Mouse (Mus musculus) liver, embryonic 12.5 days (tissue): ENCODE data around the gene Celf1. TPM values are rescaled to one million over a fixed set of nuclear protein-coding genes. Genes with fewer than 3 reads are reported as not detected.
"Not testable (repeated sequence)": the region's sequence is repeated elsewhere in the genome, so short reads cannot be mapped to it uniquely, and the experiment has no call there.

ENCODE experiments used
- ATAC-seq: fragments of 200-750 bp; cut with Nextera tagmentation; 2 replicates; pipeline ENCODE4 v1.8.0; 2017; ENCODE audit warnings: moderate number of reproducible peaks, mild to moderate bottlenecking, moderate library complexity
- H3K27ac ChIP-seq: fragments of 300-500 bp; sonication (generic); 2 replicates; pipeline ENCODE4 v1.5.1; 2016; ENCODE audit warnings: mild to moderate bottlenecking
- H3K27me3 ChIP-seq: fragments of 300-500 bp; sonication (generic); replicated peaks from 2 replicates; pipeline ENCODE4 v1.6.1; 2016; ENCODE audit warnings: mild to moderate bottlenecking, moderate library complexity
- H3K36me3 ChIP-seq: fragments of 300-500 bp; sonication (generic); 2 replicates; pipeline ENCODE4 v1.6.1; 2016; ENCODE audit warnings: mild to moderate bottlenecking, moderate library complexity
- H3K4me1 ChIP-seq: fragments of 300-500 bp; sonication (generic); 2 replicates; pipeline ENCODE4 v1.6.1; 2016
- H3K4me2 ChIP-seq: fragments of 300-500 bp; sonication (generic); 2 replicates; pipeline ENCODE4 v1.6.1; 2016; ENCODE audit warnings: mild to moderate bottlenecking, moderate library complexity
- H3K4me3 ChIP-seq: fragments of 300-500 bp; sonication (generic); 2 replicates; pipeline ENCODE4 v1.5.1; 2016; ENCODE audit warnings: mild to moderate bottlenecking, moderate library complexity
- H3K9ac ChIP-seq: fragments of 300-500 bp; sonication (generic); 2 replicates; pipeline ENCODE4 v1.6.1; 2016; ENCODE audit warnings: mild to moderate bottlenecking, moderate library complexity
- H3K9me3 ChIP-seq: fragments of 300-500 bp; sonication (generic); replicated peaks from 2 replicates; pipeline ENCODE4 v1.6.1; 2016; ENCODE audit warnings: mild to moderate bottlenecking, moderate library complexity
- WGBS: fragments of 180-500 bp; shearing (Covaris S2); methylation state at CpG from one replicate; pipeline ENCODE4 v1.1.7; 2016; ENCODE audit not compliant: insufficient replicate concordance; 5-methylcytosine and 5-hydroxymethylcytosine counted together
- polyA plus RNA-seq: library from polyadenylated mRNA; unstranded; fragments of >200 nt; fragmentation: Nextera tagmentation; extraction: Ambion mirVana; gene quantifications from 2 replicates; pipeline ENCODE4 v1.2.1, GENCODE M21; 2016

Celf1 gene
- polyA plus RNA-seq, 1 experiment from 2014 or later: 79.4 TPM

- H3K4me3 ChIP-seq: peak overlapping the region; percentile 65
- peak overlapping the region; percentile 76 for H3K9ac ChIP-seq
- H3K27me3 ChIP-seq: no peaks in the 10 kb centered on the region
- ATAC-seq: peak; percentile 84
- H3K9me3 ChIP-seq: no peaks in the 10 kb centered on the region
- H3K36me3 ChIP-seq: peaks cover 39% of the 10 kb centered on the region
- H3K4me2 ChIP-seq: peak overlapping the region; percentile 74
- 24% methylated on average over 1 of the region's 1 CpGs for WGBS
- peaks cover 77% of the 10 kb centered on the region for H3K4me1 ChIP-seq
- peak overlapping the region; percentile 95 for H3K27ac ChIP-seq
Observed at GRCm38 (mm10) chr2:91026491-91026890, 86.3 kb downstream of the Celf1 start.

GRCm38 (mm10) chr2:91027391-91028214, 87.4 kb downstream of the Celf1 start:
- 43% methylated on average over 9 of the region's 9 CpGs for WGBS
- Histone ChIP-seq H3K36me3 (peaks cover 29% of the 10 kb centered on the region), H3K27ac (peak overlapping the region; percentile 95), H3K4me1 (peaks cover 78% of the 10 kb centered on the region), H3K9me3 (no peaks in the 10 kb centered on the region), H3K27me3 (no peaks in the 10 kb centered on the region), H3K4me2 (peak overlapping the region; percentile 74), H3K9ac (peak overlapping the region; percentile 76), H3K4me3 (peak overlapping the region; percentile 65)
- peak; percentile 78 for ATAC-seq

GRCm38 (mm10) chr2:91031216-91031615, 91.0 kb downstream of the Celf1 start:
- peaks cover 45% of the 10 kb centered on the region for H3K4me1 ChIP-seq
- 0 out of 2 replicates have a peak, but pooled peaks cover 3% of the 10 kb centered on the region for H3K36me3 ChIP-seq
- no peak overlapping the region for H3K4me3 ChIP-seq
- H3K27ac ChIP-seq: no peak overlapping the region
- H3K27me3 ChIP-seq: no peaks in the 10 kb centered on the region
- no peak overlapping the region for H3K9ac ChIP-seq
- ATAC-seq: no peak
- WGBS: 72% methylated on average over 4 of the region's 4 CpGs
- H3K4me2 ChIP-seq: no peak overlapping the region
- H3K9me3 ChIP-seq: no peaks in the 10 kb centered on the region

- ATAC-seq: no peak
- WGBS: 13% methylated on average over 3 of the region's 3 CpGs
Observed at GRCm38 (mm10) chr2:91033000-91033399, 92.8 kb downstream of the Celf1 start.

GRCm38 (mm10) chr2:91035385-91035784, 95.2 kb downstream of the Celf1 start, which contains the start of gene Rapsn:
Gene Rapsn (plus strand): TSS chr2:91035620.
- H3K36me3 ChIP-seq: no peaks in the 10 kb centered on the region
- no peak within 1 kb of the TSS for H3K4me3 ChIP-seq
- no peaks in the 10 kb centered on the region for H3K9me3 ChIP-seq
- no peaks in the 10 kb centered on the region for H3K27me3 ChIP-seq
- WGBS: 72% methylated on average over 9 of the region's 9 CpGs
- no peak within 1 kb of the TSS for H3K4me2 ChIP-seq
- no peak within 1 kb of the TSS for H3K27ac ChIP-seq
- no peak within 1 kb of the TSS for H3K9ac ChIP-seq
- ATAC-seq: no peak
- H3K4me1 ChIP-seq: peaks cover 11% of the 10 kb centered on the region

More at GRCm38 (mm10) chr2:91033000-91033399, 92.8 kb downstream of the Celf1 start:
- Histone ChIP-seq H3K4me2 (no peak overlapping the region), H3K36me3 (0 out of 2 replicates have a peak, but pooled peaks cover 3% of the 10 kb centered on the region), H3K4me1 (peaks cover 27% of the 10 kb centered on the region), H3K9ac (no peak overlapping the region), H3K27ac (no peak overlapping the region), H3K9me3 (no peaks in the 10 kb centered on the region), H3K4me3 (no peak overlapping the region), H3K27me3 (no peaks in the 10 kb centered on the region)

GRCm38 (mm10) chr2:91041786-91042185, 101.6 kb downstream of the Celf1 start:
- no peak for ATAC-seq
- H3K4me2 ChIP-seq: no peak overlapping the region
- H3K4me3 ChIP-seq: no peak overlapping the region
- H3K36me3 ChIP-seq: no peaks in the 10 kb centered on the region
- H3K4me1 ChIP-seq: peaks cover 39% of the 10 kb centered on the region
- no peaks in the 10 kb centered on the region for H3K27me3 ChIP-seq
- no peak overlapping the region for H3K9ac ChIP-seq
- 71% methylated on average over 8 of the region's 8 CpGs for WGBS
- H3K27ac ChIP-seq: 0 out of 2 replicates have a peak overlapping the region, but pooled peaks have one; percentile 1
- no peaks in the 10 kb centered on the region for H3K9me3 ChIP-seq

- H3K27ac ChIP-seq: no peak overlapping the region
- peak overlapping the region; percentile 37 for H3K4me2 ChIP-seq
Observed at GRCm38 (mm10) chr2:91042651-91043398, 102.6 kb downstream of the Celf1 start.

GRCm38 (mm10) chr2:91044727-91045126, 104.5 kb downstream of the Celf1 start:
- no peak overlapping the region for H3K4me2 ChIP-seq
- no peaks in the 10 kb centered on the region for H3K9me3 ChIP-seq
- peaks cover 51% of the 10 kb centered on the region for H3K4me1 ChIP-seq
- H3K27me3 ChIP-seq: no peaks in the 10 kb centered on the region
- 74% methylated on average over 13 of the region's 13 CpGs for WGBS
- no peak overlapping the region for H3K4me3 ChIP-seq
- no peak for ATAC-seq
- no peaks in the 10 kb centered on the region for H3K36me3 ChIP-seq
- no peak overlapping the region for H3K9ac ChIP-seq
- no peak overlapping the region for H3K27ac ChIP-seq

More at GRCm38 (mm10) chr2:91042651-91043398, 102.6 kb downstream of the Celf1 start:
- Histone ChIP-seq H3K9me3 (no peaks in the 10 kb centered on the region), H3K36me3 (no peaks in the 10 kb centered on the region), H3K27me3 (no peaks in the 10 kb centered on the region), H3K4me3 (no peak overlapping the region), H3K9ac (no peak overlapping the region), H3K4me1 (peaks cover 46% of the 10 kb centered on the region)
- WGBS: 41% methylated on average over 21 of the region's 21 CpGs
- peak; percentile 43 for ATAC-seq

- ATAC-seq: peak; percentile 72
- H3K9me3 ChIP-seq, H3K4me3 ChIP-seq: not testable (repeated sequence)
Observed at GRCm38 (mm10) chr2:91045805-91046204, 105.6 kb downstream of the Celf1 start.

GRCm38 (mm10) chr2:91047359-91047758, 107.2 kb downstream of the Celf1 start:
- 73% methylated on average over 9 of the region's 9 CpGs for WGBS
- Histone ChIP-seq H3K4me1 (peaks cover 57% of the 10 kb centered on the region), H3K9ac (no peak overlapping the region), H3K4me2 (no peak overlapping the region), H3K27me3 (no peaks in the 10 kb centered on the region), H3K4me3 (no peak overlapping the region), H3K27ac (no peak overlapping the region), H3K9me3 (no peaks in the 10 kb centered on the region), H3K36me3 (no peaks in the 10 kb centered on the region)
- no peak for ATAC-seq

More at GRCm38 (mm10) chr2:91045805-91046204, 105.6 kb downstream of the Celf1 start:
- H3K4me2 ChIP-seq, H3K27me3 ChIP-seq, H3K36me3 ChIP-seq, H3K9ac ChIP-seq: not testable (repeated sequence)
- WGBS: 40% methylated on average over 1 of the region's 1 CpGs
- Histone ChIP-seq H3K4me1 (peaks cover 51% of the 10 kb centered on the region), H3K27ac (peak overlapping the region; percentile 57)

GRCm38 (mm10) chr2:91051917-91052316, 111.7 kb downstream of the Celf1 start:
- 0 out of 2 replicates have a peak overlapping the region, but pooled peaks have one; percentile 0 for H3K27ac ChIP-seq
- no peak overlapping the region for H3K9ac ChIP-seq
- 35% methylated on average over 3 of the region's 3 CpGs for WGBS
- H3K27me3 ChIP-seq: no peaks in the 10 kb centered on the region
- ATAC-seq: no peak
- peaks cover 21% of the 10 kb centered on the region for H3K36me3 ChIP-seq
- no peak overlapping the region for H3K4me3 ChIP-seq
- H3K4me2 ChIP-seq: 0 out of 2 replicates have a peak overlapping the region, but pooled peaks have one; percentile 11
- H3K9me3 ChIP-seq: no peaks in the 10 kb centered on the region
- H3K4me1 ChIP-seq: peaks cover 41% of the 10 kb centered on the region
